In the genomic region with DNA sequence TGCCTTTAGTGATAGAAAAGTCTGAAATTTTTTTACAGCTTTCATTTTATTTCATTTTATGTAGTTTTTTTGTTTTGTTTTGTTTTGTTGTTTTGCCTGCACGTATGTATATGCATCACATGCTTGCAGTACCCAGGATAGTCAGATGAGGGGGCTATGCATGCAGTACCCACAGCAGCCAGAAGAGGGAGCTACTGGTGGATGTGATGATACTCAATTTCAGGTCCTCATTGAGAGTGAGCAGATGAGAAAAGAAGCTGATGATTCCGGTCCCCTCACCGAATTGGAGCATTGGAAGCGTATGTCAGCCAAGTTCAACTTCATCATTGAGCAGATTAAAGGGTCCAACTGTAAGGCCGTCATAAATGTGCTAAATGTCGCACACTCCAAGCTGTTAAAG, we compare ENCODE assay signal across 11 mouse cellular contexts. TPM values are rescaled to one million over a fixed set of nuclear protein-coding genes. Genes with fewer than 3 reads are reported as not detected.
A peak's percentile ranks its signal among the peaks of the same experiment; 100 is the strongest.
DNase-seq lines count a peak whose midpoint lies in the region; TF ChIP-seq lines count a peak whose summit lies in the region.
"Had no signal": no experiment of that assay in that cellular context is flagged by ENCODE, and none has a peak within 500 bp of the region (broad histone marks: within the 10 kb centered on the region; RNA-seq: fewer than 3 reads in every experiment).

No protein-coding gene starts in this region.

- no peak for TF ChIP-seq EP300 in CH12.LX (IDR thresholded peaks at IDR 0.05; ENCODE audit: low read length)

- DNase-seq in cerebellum, postnatal 10 days = peak; percentile 32 to 56
- DNase-seq in cerebellum, adult 9-11 months = no peak
- no peak for DNase-seq in lung, adult 2 months
- no peak for DNase-seq in lung, postnatal 25 days (ENCODE audit: low spot score)
- DNase-seq in CH12.LX (ENCODE audit: extremely low read depth) = peak; percentile 17
- DNase-seq in induced T-regulatory cell, adult 2 months (ENCODE audit: low read depth) = peak; percentile 59
- no peak for DNase-seq in urinary bladder, postnatal 25 days (ENCODE audit: low spot score)
- DNase-seq in left cerebral cortex, postnatal 36 days (ENCODE audit: low spot score in 2 of 2) = no peak
- DNase-seq: heart, postnatal 14 days; liver, embryonic 13.5 days had no signal

- H3K4me2 ChIP-seq in CH12.LX (ENCODE audit: insufficient read depth, low read depth, poor library complexity, severe bottlenecking) = no peak overlapping the region
- H3K4me2 ChIP-seq: embryonic facial prominence, embryonic 13.5 days; liver, embryonic 13.5 days had no signal

- H3K9me3 ChIP-seq in CH12.LX (replicated peaks; ENCODE audit: low read length) = peaks cover 12% of the 10 kb centered on the region
- H3K9me3 ChIP-seq: embryonic facial prominence, embryonic 13.5 days had no signal

- no peak for TF ChIP-seq POLR2A in lung, adult 2 months (IDR thresholded peaks at IDR 0.05; ENCODE audit: borderline replicate concordance, extremely low read depth, low read depth, low read length)
- TF ChIP-seq POLR2A in CH12.LX (IDR thresholded peaks at IDR 0.05; ENCODE audit: low read depth, low read length) = no peak

- 95% methylated on average over 6 of the region's 6 CpGs for WGBS in lung, adult 2 months

- in situ Hi-C loops in CH12.LX (cut with MboI; ENCODE audit: low pct_ligation_motif_present, low pct_unique_long_range_greater_than_20kb, low sequenced_read_pairs) = no loop called here

- no peaks in the 10 kb centered on the region for H3K36me3 ChIP-seq in CH12.LX (replicated peaks in 1 of 2; ENCODE audit: control insufficient read depth in 1 of 2, insufficient read depth in 1 of 2, low read length in 1 of 2)
- H3K36me3 ChIP-seq: embryonic facial prominence, embryonic 13.5 days had no signal

- no peak overlapping the region for H3K9ac ChIP-seq in CH12.LX (ENCODE audit: insufficient read depth, low read depth)
- H3K9ac ChIP-seq: embryonic facial prominence, embryonic 13.5 days; liver, embryonic 13.5 days had no signal

- peak; percentile 20; the same call in 1 of the 2 replicates for TF ChIP-seq CTCF in lung, adult 2 months (IDR thresholded peaks at IDR 0.05; ENCODE audit: insufficient read depth, low read length)
- peak; percentile 61 to 95 for TF ChIP-seq CTCF in CH12.LX (conservative IDR thresholded peaks at IDR 0.05 in 1 of 2, IDR thresholded peaks at IDR 0.05 in 1 of 2; ENCODE audit: low read depth in 2 of 2, low read length in 2 of 2)

- no peak for TF ChIP-seq RAD21 in CH12.LX (IDR thresholded peaks at IDR 0.05; ENCODE audit: low read depth, low read length)

- no peak overlapping the region for H3K4me3 ChIP-seq in lung, adult 2 months (replicated peaks; ENCODE audit: extremely low read depth, low read depth, low read length)
- no peak overlapping the region for H3K4me3 ChIP-seq in CH12.LX (replicated peaks in 1 of 3; ENCODE audit: low read depth in 2 of 3, low read length in 2 of 3, poor library complexity in 1 of 3)
- H3K4me3 ChIP-seq: embryonic facial prominence, embryonic 13.5 days; liver, embryonic 13.5 days had no signal

- H3K4me1 ChIP-seq in lung, adult 2 months (ENCODE audit: control insufficient read depth, insufficient read depth, low read length) = no peaks in the 10 kb centered on the region
- H3K4me1 ChIP-seq in CH12.LX (ENCODE audit: control insufficient read depth in 1 of 2, insufficient read depth in 2 of 2) = peaks cover 0 to 4% of the 10 kb centered on the region in 2 experiments; a peak in 1 of 4 replicates
- H3K4me1 ChIP-seq: liver, embryonic 13.5 days had no signal

- dilution Hi-C loops in CH12.LX (cut with MboI; ENCODE audit: extremely low pct_ligation_motif_present, extremely low pct_unique_long_range_greater_than_20kb, low sequenced_read_pairs) = no loop called here

- H3K27ac ChIP-seq in CH12.LX (ENCODE audit: insufficient read depth, low read depth) = no peak overlapping the region
- H3K27ac ChIP-seq: embryonic facial prominence, embryonic 13.5 days; liver, embryonic 13.5 days had no signal

- H3K79me2 ChIP-seq in CH12.LX (replicated peaks; ENCODE audit: control insufficient read depth, extremely low read depth, insufficient read depth, poor library complexity, severe bottlenecking) = no peaks in the 10 kb centered on the region

- H3K27me3 ChIP-seq in CH12.LX (replicated peaks) = no peaks in the 10 kb centered on the region
- H3K27me3 ChIP-seq: embryonic facial prominence, embryonic 13.5 days; liver, embryonic 13.5 days had no signal

- intact Hi-C loops in left cerebral cortex, postnatal 36 days (cut with DNase I) = no loop called here

TF ChIP-seq in CH12.LX, 34 proteins besides CTCF, POLR2A, EP300 and RAD21:
- TF ChIP-seq ZNF384 (IDR thresholded peaks at IDR 0.05; ENCODE audit: low read depth, low read length) (no peak), CHD1 (IDR thresholded peaks at IDR 0.05; ENCODE audit: low read depth, low read length) (no peak), E2F4 (IDR thresholded peaks at IDR 0.05; ENCODE audit: insufficient replicate concordance, low read depth, low read length) (no peak), IRF4 (IDR thresholded peaks at IDR 0.05; ENCODE audit: low read depth, low read length) (no peak), SMC3 (IDR thresholded peaks at IDR 0.05; ENCODE audit: low read depth, low read length) (no peak), ETS1 (conservative IDR thresholded peaks at IDR 0.05; ENCODE audit: low read depth, low read length) (no peak), TBP (conservative IDR thresholded peaks at IDR 0.05; ENCODE audit: low read depth, low read length) (no peak), NRF1 (IDR thresholded peaks at IDR 0.05; ENCODE audit: low read depth, low read length) (no peak), ZC3H11A (IDR thresholded peaks at IDR 0.05; ENCODE audit: low read depth, low read length) (no peak), ZMIZ1 (IDR thresholded peaks at IDR 0.05; ENCODE audit: low read depth, low read length) (no peak), KAT2A (IDR thresholded peaks at IDR 0.05; ENCODE audit: insufficient replicate concordance, low read length) (no peak), USF2 (conservative IDR thresholded peaks at IDR 0.05; ENCODE audit: low read depth, low read length) (no peak), JUND (conservative IDR thresholded peaks at IDR 0.05; ENCODE audit: low read depth, low read length) (no peak), CHD2 (IDR thresholded peaks at IDR 0.05; ENCODE audit: low read length) (no peak), BHLHE40 (IDR thresholded peaks at IDR 0.05; ENCODE audit: low read depth, low read length) (no peak), ELF1 (IDR thresholded peaks at IDR 0.05; ENCODE audit: low read depth, low read length) (no peak), MAX (IDR thresholded peaks at IDR 0.05; ENCODE audit: low read length) (no peak), UBTF (IDR thresholded peaks at IDR 0.05; ENCODE audit: low read depth, low read length) (no peak), HCFC1 (IDR thresholded peaks at IDR 0.05; ENCODE audit: low read depth, low read length) (no peak)

RNA-seq across cellular contexts. Expression of a gene that starts 26.3 kb away (rescaled TPM):
- polyA plus RNA-seq in lung, adult 2 months (2012; rRNA removed) = 24.0 and 38.3 TPM in 2 replicates
- total RNA-seq in CH12.LX (2012; rRNA removed) (143 and 155 TPM in 2 replicates), CH12.LX (2014; rRNA removed) (283 and 307 TPM in 2 replicates)
- polyA plus RNA-seq in CH12.LX (2012; ENCODE audit: insufficient read length, low read depth) = 170 and 194 TPM in 2 replicates
- total RNA-seq in left cerebral cortex, postnatal 36 days (2021) = 100 to 1,000 TPM; 133 to 152 TPM

RNA-seq across cellular contexts. Expression of a gene that starts 28.9 kb away (rescaled TPM):
- 10.8 and 12.0 TPM in 2 replicates for polyA plus RNA-seq in lung, adult 2 months (2012; rRNA removed)
- not detected in 2 replicates for total RNA-seq in CH12.LX (2012; rRNA removed)
- total RNA-seq in CH12.LX (2014; rRNA removed) = 0.09 and 0.43 TPM in 2 replicates
- polyA plus RNA-seq in CH12.LX (2012; ENCODE audit: insufficient read length, low read depth) = 0.55 and 0.99 TPM in 2 replicates
- 1 to 10 TPM; 1.3 TPM for total RNA-seq in left cerebral cortex, postnatal 36 days (2021)

Comparison
In these comparisons a context has a peak if more than half of its experiments do, and no peak if none do; other contexts are left out.
1. DNase-seq: peak in cerebellum, postnatal 10 days (2 of 2), CH12.LX (single experiment) and induced T-regulatory cell, adult 2 months (single experiment); none in cerebellum, adult 9-11 months (single experiment), lung, adult 2 months (single experiment), lung, postnatal 25 days (single experiment), urinary bladder, postnatal 25 days (single experiment) and left cerebral cortex, postnatal 36 days (0 of 2).